Mouse (Mus musculus): Measurements from ENCODE around the gene Neurl1b. TPM values are rescaled to one million over a fixed set of nuclear protein-coding genes. Genes with fewer than 3 reads are reported as not detected.

Gene Neurl1b
- polyA plus RNA-seq, 1 experiment: not detected

DNA sequence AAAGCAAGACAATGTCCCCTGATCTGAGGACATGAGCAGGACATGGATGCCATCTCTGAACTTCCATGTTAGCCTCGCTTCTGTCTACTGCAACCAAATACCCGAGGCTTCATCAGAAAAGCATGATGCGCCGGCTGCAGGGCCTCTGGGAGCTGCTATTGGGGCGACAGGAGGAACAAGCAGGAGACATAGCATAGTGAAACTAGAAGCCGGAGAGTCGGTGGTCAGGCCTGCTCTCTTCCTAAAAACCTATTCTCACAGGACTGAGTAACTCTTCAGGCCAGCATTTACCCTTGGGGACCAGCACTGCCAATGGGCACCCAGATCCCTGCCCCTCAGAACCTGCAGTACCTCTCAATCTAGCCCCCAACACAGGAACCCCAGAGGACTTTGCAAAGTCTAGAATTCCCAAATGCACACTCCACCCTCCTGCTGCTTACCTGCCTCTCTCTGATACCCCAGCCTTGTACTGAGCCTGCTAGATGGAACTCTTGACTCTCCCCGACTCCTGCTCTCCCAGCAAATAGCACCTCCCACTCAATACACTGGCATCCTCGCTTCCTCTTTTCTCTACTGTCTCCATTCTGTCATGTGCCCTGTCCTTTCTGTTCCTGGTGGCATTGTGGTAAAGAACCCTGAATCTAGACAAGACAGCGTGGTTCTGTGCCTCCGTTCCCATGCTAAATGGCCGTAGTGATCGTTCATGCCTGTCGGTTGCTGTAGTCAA lies 22.6 kb downstream of the Neurl1b start:
- H3K4me1 ChIP-seq (ENCODE audit: control insufficient read depth, insufficient read depth, low read length): peaks cover 36% of the 10 kb centered on the region
- WGBS: 83% methylated on average over 14 of the region's 14 CpGs
- no peak overlapping the region for H3K27ac ChIP-seq (ENCODE audit: insufficient read depth, low read depth, low read length)
- TF ChIP-seq CTCF (IDR thresholded peaks at IDR 0.05; ENCODE audit: insufficient read depth, low read depth, low read length) (no peak), POLR2A (IDR thresholded peaks at IDR 0.05; ENCODE audit: insufficient read depth, low read depth, low read length) (no peak)
- H3K4me3 ChIP-seq (ENCODE audit: insufficient read depth, low read depth, low read length): no peak overlapping the region

GRCm38 (mm10) chr17:26439001-26439400 lies 24.4 kb downstream of the Neurl1b start:
- no peak overlapping the region for H3K27ac ChIP-seq (ENCODE audit: insufficient read depth, low read depth, low read length)
- H3K4me1 ChIP-seq (ENCODE audit: control insufficient read depth, insufficient read depth, low read length): peaks cover 27% of the 10 kb centered on the region
- H3K4me3 ChIP-seq (ENCODE audit: insufficient read depth, low read depth, low read length): peak overlapping the region; percentile 20; the same call in 1 of the 2 replicates
- no peak for TF ChIP-seq CTCF (IDR thresholded peaks at IDR 0.05; ENCODE audit: insufficient read depth, low read depth, low read length)
- TF ChIP-seq POLR2A (IDR thresholded peaks at IDR 0.05; ENCODE audit: insufficient read depth, low read depth, low read length): no peak
- 53% methylated on average over 52 of the region's 52 CpGs for WGBS

GRCm38 (mm10) chr17:26441024-26441423 lies 26.4 kb downstream of the Neurl1b start:
- H3K4me1 ChIP-seq (ENCODE audit: control insufficient read depth, insufficient read depth, low read length): peaks cover 27% of the 10 kb centered on the region
- TF ChIP-seq POLR2A (IDR thresholded peaks at IDR 0.05; ENCODE audit: insufficient read depth, low read depth, low read length) (no peak), CTCF (IDR thresholded peaks at IDR 0.05; ENCODE audit: insufficient read depth, low read depth, low read length) (no peak)
- H3K27ac ChIP-seq (ENCODE audit: insufficient read depth, low read depth, low read length): no peak overlapping the region
- 94% methylated on average over 10 of the region's 10 CpGs for WGBS
- no peak overlapping the region for H3K4me3 ChIP-seq (ENCODE audit: insufficient read depth, low read depth, low read length)

- TF ChIP-seq CTCF (IDR thresholded peaks at IDR 0.05; ENCODE audit: insufficient read depth, low read depth, low read length): no peak
- TF ChIP-seq POLR2A (IDR thresholded peaks at IDR 0.05; ENCODE audit: insufficient read depth, low read depth, low read length): no peak
- H3K4me3 ChIP-seq (ENCODE audit: insufficient read depth, low read depth, low read length): no peak overlapping the region
- H3K27ac ChIP-seq (ENCODE audit: insufficient read depth, low read depth, low read length): no peak overlapping the region
- H3K4me1 ChIP-seq (ENCODE audit: control insufficient read depth, insufficient read depth, low read length): peaks cover 25% of the 10 kb centered on the region
- WGBS: 48% methylated on average over 6 of the region's 6 CpGs
These were observed 27.6 kb downstream of the Neurl1b start for GRCm38 (mm10) chr17:26442197-26442596.

GRCm38 (mm10) chr17:26443865-26444264 lies 29.2 kb downstream of the Neurl1b start:
- no peak overlapping the region for H3K27ac ChIP-seq (ENCODE audit: insufficient read depth, low read depth, low read length)
- 46% methylated on average over 4 of the region's 4 CpGs for WGBS
- TF ChIP-seq POLR2A (IDR thresholded peaks at IDR 0.05; ENCODE audit: insufficient read depth, low read depth, low read length) (no peak), CTCF (IDR thresholded peaks at IDR 0.05; ENCODE audit: insufficient read depth, low read depth, low read length) (no peak)
- H3K4me1 ChIP-seq (ENCODE audit: control insufficient read depth, insufficient read depth, low read length): peaks cover 9% of the 10 kb centered on the region
- H3K4me3 ChIP-seq (ENCODE audit: insufficient read depth, low read depth, low read length): no peak overlapping the region

- no peak overlapping the region for H3K27ac ChIP-seq (ENCODE audit: insufficient read depth, low read depth, low read length)
- 76% methylated on average over 3 of the region's 3 CpGs for WGBS
- TF ChIP-seq CTCF (IDR thresholded peaks at IDR 0.05; ENCODE audit: insufficient read depth, low read depth, low read length) (no peak), POLR2A (IDR thresholded peaks at IDR 0.05; ENCODE audit: insufficient read depth, low read depth, low read length) (no peak)
- peaks cover 15% of the 10 kb centered on the region for H3K4me1 ChIP-seq (ENCODE audit: control insufficient read depth, insufficient read depth, low read length)
- no peak overlapping the region for H3K4me3 ChIP-seq (ENCODE audit: insufficient read depth, low read depth, low read length)
These were observed 34.8 kb downstream of the Neurl1b start for GRCm38 (mm10) chr17:26449472-26449871.

GRCm38 (mm10) chr17:26451651-26452295 lies 37.1 kb downstream of the Neurl1b start:
- 32% methylated on average over 8 of the region's 8 CpGs for WGBS
- TF ChIP-seq POLR2A (IDR thresholded peaks at IDR 0.05; ENCODE audit: insufficient read depth, low read depth, low read length) (no peak), CTCF (IDR thresholded peaks at IDR 0.05; ENCODE audit: insufficient read depth, low read depth, low read length) (no peak)
- no peak overlapping the region; the same call in 1 of the 2 replicates for H3K27ac ChIP-seq (ENCODE audit: insufficient read depth, low read depth, low read length)
- no peak overlapping the region for H3K4me3 ChIP-seq (ENCODE audit: insufficient read depth, low read depth, low read length)
- peaks cover 18% of the 10 kb centered on the region for H3K4me1 ChIP-seq (ENCODE audit: control insufficient read depth, insufficient read depth, low read length)

GRCm38 (mm10) chr17:26452371-26452972 lies 37.8 kb downstream of the Neurl1b start:
- no peak for TF ChIP-seq CTCF (IDR thresholded peaks at IDR 0.05; ENCODE audit: insufficient read depth, low read depth, low read length)
- Histone ChIP-seq H3K27ac (ENCODE audit: insufficient read depth, low read depth, low read length) (0 out of 2 replicates have a peak overlapping the region, but pooled peaks have one; percentile 17), H3K4me1 (ENCODE audit: control insufficient read depth, insufficient read depth, low read length) (peaks cover 25% of the 10 kb centered on the region), H3K4me3 (ENCODE audit: insufficient read depth, low read depth, low read length) (no peak overlapping the region)
- WGBS: 59% methylated on average over 5 of the region's 5 CpGs

DNA sequence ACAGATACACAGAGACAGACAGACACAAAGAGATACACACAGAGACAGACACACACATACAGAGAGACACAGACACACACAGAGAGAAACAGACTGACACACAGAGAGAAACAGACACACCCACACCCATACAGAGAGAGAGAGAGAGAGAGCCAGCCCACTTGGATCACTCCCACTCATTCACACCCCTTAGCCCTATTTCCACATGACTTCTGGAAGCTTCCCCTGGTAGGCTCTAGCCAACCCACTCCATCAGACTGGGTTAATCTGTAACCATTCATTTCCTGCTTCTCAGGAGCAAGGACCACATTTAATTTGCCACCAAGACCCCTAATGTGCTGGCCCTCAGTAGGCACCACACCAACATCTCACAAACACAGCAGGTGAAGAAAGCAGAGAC lies 42.9 kb downstream of the Neurl1b start:
- no peak overlapping the region for H3K27ac ChIP-seq (ENCODE audit: insufficient read depth, low read depth, low read length)
- H3K4me3 ChIP-seq (ENCODE audit: insufficient read depth, low read depth, low read length): no peak overlapping the region
- TF ChIP-seq CTCF (IDR thresholded peaks at IDR 0.05; ENCODE audit: insufficient read depth, low read depth, low read length) (no peak), POLR2A (IDR thresholded peaks at IDR 0.05; ENCODE audit: insufficient read depth, low read depth, low read length) (no peak)
- peaks cover 14% of the 10 kb centered on the region for H3K4me1 ChIP-seq (ENCODE audit: control insufficient read depth, insufficient read depth, low read length)

Data from olfactory bulb, adult 2 months (tissue).